Mouse (Mus musculus) megakaryocyte, adult 5-6 weeks (primary cell): ENCODE data around the gene Ppp6r2. TPM values are rescaled to one million over a fixed set of nuclear protein-coding genes. Genes with fewer than 3 reads are reported as not detected.

Experiments
- ATAC-seq: 2 replicates; pipeline ENCODE4 v1.8.0; 2016; ENCODE audit warnings: mild to moderate bottlenecking, inconsistent platforms; ENCODE audit not compliant: poor library complexity, severe bottlenecking
- total RNA-seq, 2 experiments: library from RNA; stranded (forward) in 1 of 2; stranded (reverse) in 1 of 2; fragments of 153-499, 151-499 nt in 1 of 2; fragments of 221-1000, 200-1000 nt in 1 of 2; gene quantifications; 2 replicates each; pipeline versions ENCODE4 v1.2.3 to v1.2.4; 2015 to 2017

The Ppp6r2 gene
- total RNA-seq, 2 experiments from 2014 or later = 10.5 to 12.4 TPM

GRCm38 (mm10) chr15:89181561-89182270 lies 29.6 kb upstream of the Ppp6r2 start:
- no peak for ATAC-seq

- ATAC-seq = no peak
These were observed 29.0 kb upstream of the Ppp6r2 start for GRCm38 (mm10) chr15:89182328-89182741.

GRCm38 (mm10) chr15:89182842-89183241 lies 28.5 kb upstream of the Ppp6r2 start:
- no peak for ATAC-seq

GRCm38 (mm10) chr15:89184141-89184936 lies 27.0 kb upstream of the Ppp6r2 start:
- no peak for ATAC-seq

GRCm38 (mm10) chr15:89184937-89185227 lies 26.5 kb upstream of the Ppp6r2 start:
- no peak for ATAC-seq

- ATAC-seq = no peak
These were observed 16.1 kb upstream of the Ppp6r2 start for GRCm38 (mm10) chr15:89195261-89195681.

GRCm38 (mm10) chr15:89195690-89196312 lies 15.6 kb upstream of the Ppp6r2 start:
- peak; percentile 84 for ATAC-seq

- peak; percentile 98 for ATAC-seq
These were observed 15.0 kb upstream of the Ppp6r2 start, which contains the start of gene Dennd6b for GRCm38 (mm10) chr15:89196313-89196706. Dennd6b (minus strand) TSS chr15:89196496.

- no peak for ATAC-seq
These were observed 14.3 kb upstream of the Ppp6r2 start for GRCm38 (mm10) chr15:89197056-89197455.

- no peak for ATAC-seq
These were observed 3.9 kb upstream of the Ppp6r2 start for GRCm38 (mm10) chr15:89207457-89207856.

GRCm38 (mm10) chr15:89209886-89210761 lies 1.2 kb upstream of the Ppp6r2 start:
- ATAC-seq = peak; percentile 59

- ATAC-seq = peak; percentile 27; the same call in 1 of the 2 replicates
These were observed 536 bp downstream of the Ppp6r2 start for GRCm38 (mm10) chr15:89211716-89212461.

- no peak for ATAC-seq
These were observed 1.1 kb downstream of the Ppp6r2 start for GRCm38 (mm10) chr15:89212495-89212894.

- no peak for ATAC-seq
These were observed 2.2 kb downstream of the Ppp6r2 start for GRCm38 (mm10) chr15:89213517-89213916.

- no peak for ATAC-seq
These were observed 3.6 kb downstream of the Ppp6r2 start for GRCm38 (mm10) chr15:89214953-89215352.

- ATAC-seq = no peak
These were observed 4.4 kb downstream of the Ppp6r2 start for GRCm38 (mm10) chr15:89215611-89216233.

- ATAC-seq = no peak
These were observed 22.2 kb downstream of the Ppp6r2 start for GRCm38 (mm10) chr15:89233586-89233985.

GRCm38 (mm10) chr15:89234052-89234451 lies 22.7 kb downstream of the Ppp6r2 start:
- ATAC-seq = no peak

- peak; percentile 87 for ATAC-seq
These were observed 28.5 kb downstream of the Ppp6r2 start for GRCm38 (mm10) chr15:89239751-89240392.
